Mouse (Mus musculus): ENCODE measurements around the gene Vmn1r91. TPM values are rescaled to one million over a fixed set of nuclear protein-coding genes. Genes with fewer than 3 reads are reported as not detected.

Vmn1r91 gene
- polyA plus RNA-seq (2014; fragmentation: Illumina TruSeq; extraction: RNeasy Lipid Tissue Mini Kit (QIAGEN cat#74804); ENCODE audit: low read depth, low replicate concordance): not detected

DNA sequence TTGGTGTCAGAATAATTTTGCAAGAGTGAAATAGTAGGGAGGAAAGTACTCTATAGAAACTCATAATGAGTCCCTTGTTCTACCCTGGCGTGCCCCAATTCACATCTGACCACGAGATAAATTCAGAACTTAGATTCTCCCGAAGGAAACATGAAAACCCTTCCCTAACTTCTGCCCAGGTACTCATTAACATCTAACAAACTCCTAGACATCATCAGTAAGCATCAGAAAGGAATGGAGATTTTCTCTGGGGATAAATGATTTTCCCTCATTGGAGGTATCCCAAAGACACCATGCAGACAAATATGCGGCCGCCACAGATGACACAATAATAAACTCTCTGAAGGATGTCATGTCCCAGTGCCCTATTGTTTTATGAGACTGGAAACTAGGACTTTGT is at the start of gene Vmn1r91:
Gene Vmn1r91, plus strand, starts transcription at position 301 of the 400 bp plus-strand sequence.

DNA sequence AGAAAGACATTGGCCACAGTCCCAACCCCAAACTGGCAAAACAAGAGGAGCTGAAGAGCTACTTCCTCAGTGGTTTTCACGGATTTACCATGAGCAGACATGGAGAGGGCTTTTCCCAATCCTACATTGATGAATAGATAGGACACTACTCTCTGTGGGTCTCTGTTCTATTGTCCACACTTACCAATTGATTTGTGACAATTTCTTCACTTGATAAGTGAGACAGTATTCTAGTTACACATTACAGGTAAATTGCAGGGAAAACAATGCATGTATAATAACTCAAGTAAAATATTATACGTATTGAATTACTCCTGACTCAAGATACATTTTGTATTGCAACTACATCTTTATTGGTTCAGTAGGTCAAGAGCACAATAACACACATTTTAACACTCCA is 23.0 kb downstream of the Vmn1r91 start, which contains the start of gene Gm16442:
Gene Gm16442, minus strand, starts transcription at position 101 of the 400 bp plus-strand sequence.

DNA sequence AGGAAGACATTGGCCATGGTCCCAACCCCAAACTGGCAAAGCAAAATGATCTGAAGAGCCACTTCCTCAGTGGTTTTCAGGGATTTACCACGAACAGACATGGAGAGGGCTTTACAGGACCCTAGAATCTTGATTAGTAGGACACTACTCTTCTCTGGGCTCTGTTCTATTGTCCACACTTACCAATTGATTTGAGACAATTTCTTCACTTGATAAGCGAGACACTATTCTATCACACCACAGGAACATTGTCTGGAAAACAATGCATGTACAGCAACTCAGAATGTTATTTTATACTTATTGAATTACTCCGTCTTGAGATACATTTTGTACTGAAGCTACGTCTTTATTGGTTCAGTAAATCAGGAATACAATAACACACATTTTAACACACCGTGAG is 39.5 kb downstream of the Vmn1r91 start, which contains the start of gene Vmn1r93:
Gene Vmn1r93, minus strand, starts transcription at position 101 of the 400 bp plus-strand sequence.

Other genes with a start within 250 kb of the Vmn1r91 start
- not detected for gene Gm19345, start 247.7 kb upstream of the Vmn1r91 start, polyA plus RNA-seq (2014; fragmentation: Illumina TruSeq; extraction: RNeasy Lipid Tissue Mini Kit (QIAGEN cat#74804); ENCODE audit: low read depth, low replicate concordance)
- not detected for gene Ceacam16, start 238.4 kb upstream of the Vmn1r91 start, polyA plus RNA-seq (2014; fragmentation: Illumina TruSeq; extraction: RNeasy Lipid Tissue Mini Kit (QIAGEN cat#74804); ENCODE audit: low read depth, low replicate concordance)
- not detected for gene Ceacam19, start 211.7 kb upstream of the Vmn1r91 start, polyA plus RNA-seq (2014; fragmentation: Illumina TruSeq; extraction: RNeasy Lipid Tissue Mini Kit (QIAGEN cat#74804); ENCODE audit: low read depth, low replicate concordance)
- gene Pvr, start 178.5 kb upstream of the Vmn1r91 start, polyA plus RNA-seq (2014; fragmentation: Illumina TruSeq; extraction: RNeasy Lipid Tissue Mini Kit (QIAGEN cat#74804); ENCODE audit: low read depth, low replicate concordance): 41.5 TPM
- gene Igsf23, start 148.9 kb upstream of the Vmn1r91 start, polyA plus RNA-seq (2014; fragmentation: Illumina TruSeq; extraction: RNeasy Lipid Tissue Mini Kit (QIAGEN cat#74804); ENCODE audit: low read depth, low replicate concordance): not detected
- gene Ceacam20, start 134.3 kb upstream of the Vmn1r91 start, polyA plus RNA-seq (2014; fragmentation: Illumina TruSeq; extraction: RNeasy Lipid Tissue Mini Kit (QIAGEN cat#74804); ENCODE audit: low read depth, low replicate concordance): not detected
- gene Nlrp9b, start 108.2 kb upstream of the Vmn1r91 start, polyA plus RNA-seq (2014; fragmentation: Illumina TruSeq; extraction: RNeasy Lipid Tissue Mini Kit (QIAGEN cat#74804); ENCODE audit: low read depth, low replicate concordance): not detected
- not detected for gene Gm16442, start 22.9 kb downstream of the Vmn1r91 start, polyA plus RNA-seq (2014; fragmentation: Illumina TruSeq; extraction: RNeasy Lipid Tissue Mini Kit (QIAGEN cat#74804); ENCODE audit: low read depth, low replicate concordance)
- not detected for gene Vmn1r93, start 39.4 kb downstream of the Vmn1r91 start, polyA plus RNA-seq (2014; fragmentation: Illumina TruSeq; extraction: RNeasy Lipid Tissue Mini Kit (QIAGEN cat#74804); ENCODE audit: low read depth, low replicate concordance)
- not detected for gene Vmn1r94, start 68.7 kb downstream of the Vmn1r91 start, polyA plus RNA-seq (2014; fragmentation: Illumina TruSeq; extraction: RNeasy Lipid Tissue Mini Kit (QIAGEN cat#74804); ENCODE audit: low read depth, low replicate concordance)
- not detected for gene Vmn1r95, start 94.0 kb downstream of the Vmn1r91 start, polyA plus RNA-seq (2014; fragmentation: Illumina TruSeq; extraction: RNeasy Lipid Tissue Mini Kit (QIAGEN cat#74804); ENCODE audit: low read depth, low replicate concordance)
- gene Gm6164, start 105.9 kb downstream of the Vmn1r91 start, polyA plus RNA-seq (2014; fragmentation: Illumina TruSeq; extraction: RNeasy Lipid Tissue Mini Kit (QIAGEN cat#74804); ENCODE audit: low read depth, low replicate concordance): not detected
- not detected for gene Gm4498, start 134.1 kb downstream of the Vmn1r91 start, polyA plus RNA-seq (2014; fragmentation: Illumina TruSeq; extraction: RNeasy Lipid Tissue Mini Kit (QIAGEN cat#74804); ENCODE audit: low read depth, low replicate concordance)
- gene Gm5890, start 163.2 kb downstream of the Vmn1r91 start, polyA plus RNA-seq (2014; fragmentation: Illumina TruSeq; extraction: RNeasy Lipid Tissue Mini Kit (QIAGEN cat#74804); ENCODE audit: low read depth, low replicate concordance): not detected
- gene Gm4133, start 234.4 kb downstream of the Vmn1r91 start, polyA plus RNA-seq (2014; fragmentation: Illumina TruSeq; extraction: RNeasy Lipid Tissue Mini Kit (QIAGEN cat#74804); ENCODE audit: low read depth, low replicate concordance): not detected

All from adrenal gland, adult 10 weeks (tissue).